Mouse (Mus musculus) mature B cell (primary cell): ENCODE data around the gene Selplg.

ENCODE experiments used
- in situ Hi-C: fragments of 300-500 bp; cut with MboI; formaldehyde crosslinking; loops from 2 replicates; pipeline ENCODE4 v1.14.3; 2019

Selplg gene

DNA sequence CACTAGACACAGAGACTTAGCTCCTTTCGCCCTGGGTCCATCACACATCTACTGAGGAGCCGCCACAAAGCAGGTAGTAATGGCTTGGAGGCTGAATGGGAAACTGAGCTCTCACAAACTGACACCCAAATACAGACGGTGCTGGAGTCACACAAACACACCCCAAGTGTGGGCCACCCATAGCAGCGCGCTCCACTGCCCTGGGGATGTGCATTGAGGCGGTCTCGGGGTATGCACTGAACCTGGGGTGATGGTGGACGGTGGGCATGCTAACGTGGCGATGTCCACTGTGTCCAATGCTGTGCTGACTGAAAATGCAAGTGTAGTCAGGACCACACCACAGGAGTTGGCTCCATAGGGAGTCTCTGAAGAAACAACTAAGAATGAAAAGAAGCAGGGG, 22.7 kb upstream of the Selplg start:
- in situ Hi-C loops, result loop anchor here (10.0 kb wide), 1 partner anchor 90 kb away; no protein-coding TSS in a partner anchor

- in situ Hi-C loops, result loop anchor here (10.0 kb wide), 1 partner anchor 90 kb away; no protein-coding TSS in a partner anchor
Observed at GRCm38 (mm10) chr5:113854494-113854893, 22.1 kb upstream of the Selplg start.

DNA sequence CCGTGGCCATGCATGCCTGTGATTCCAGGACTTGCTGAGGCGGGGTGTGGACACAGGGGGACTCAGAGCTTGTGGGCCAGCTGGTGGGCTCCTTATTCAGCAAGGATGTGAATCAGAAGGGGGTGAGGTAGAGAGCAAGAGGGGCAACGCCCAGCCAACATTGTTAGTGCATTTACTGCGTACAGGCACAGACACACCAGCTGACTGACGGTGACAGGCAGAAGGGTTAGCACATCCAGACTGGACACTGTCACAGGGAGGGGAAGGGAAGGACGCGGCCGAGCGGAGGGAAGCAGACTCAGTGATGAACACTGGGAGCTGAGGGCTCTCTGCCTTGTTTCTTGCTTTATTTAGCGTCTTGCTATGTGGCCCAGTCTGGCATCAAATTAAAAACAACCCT, 21.1 kb upstream of the Selplg start:
- in situ Hi-C loops, result loop anchor here (10.0 kb wide), 1 partner anchor 91 kb away; no protein-coding TSS in a partner anchor

DNA sequence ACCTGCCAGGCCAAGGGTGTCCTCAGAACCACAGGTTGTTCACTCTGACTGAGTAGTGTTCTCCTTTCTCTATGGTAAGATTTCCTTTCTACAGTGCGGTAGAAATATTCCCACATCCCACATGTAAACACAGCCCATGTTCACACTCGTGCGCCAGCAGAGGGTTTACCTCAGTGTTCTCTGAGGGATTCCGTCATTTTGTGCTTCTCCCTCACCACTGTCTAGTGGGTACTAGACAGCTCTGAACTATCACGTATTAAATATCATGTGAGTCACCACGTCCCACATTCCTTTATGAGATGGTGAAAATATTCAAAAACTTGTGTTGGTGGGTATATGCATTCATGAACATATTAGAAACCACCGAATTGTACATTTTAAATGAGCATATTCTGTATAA, 20.0 kb upstream of the Selplg start:
- in situ Hi-C loops, result loop anchor here (10.0 kb wide), 1 partner anchor 92 kb away; no protein-coding TSS in a partner anchor

DNA sequence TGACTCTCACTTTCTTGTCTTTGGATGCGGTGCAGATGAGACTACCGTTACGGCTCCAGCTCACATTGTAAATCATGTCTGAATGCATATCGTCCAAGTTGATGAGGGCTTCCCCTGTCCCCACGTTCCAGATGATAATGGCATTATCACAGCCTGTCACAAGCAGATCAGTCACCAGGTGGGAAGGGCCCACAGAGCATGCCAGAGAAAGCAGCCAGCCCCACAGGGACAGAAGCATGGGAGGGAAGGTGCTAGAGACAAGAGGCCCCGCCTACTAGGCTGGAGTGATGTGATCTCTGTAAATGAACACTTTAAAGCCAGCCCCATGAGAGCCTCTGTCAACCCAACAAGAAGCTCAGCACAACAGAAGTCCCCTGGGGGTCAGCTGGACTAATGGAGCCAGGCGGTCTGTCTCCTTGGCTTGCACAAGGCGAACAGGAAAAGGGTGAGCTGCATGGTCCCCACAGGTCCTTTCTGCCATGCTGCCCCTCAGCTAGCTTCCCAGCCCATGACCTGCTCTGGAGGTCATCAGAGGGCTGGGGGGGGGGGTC, 18.3 kb upstream of the Selplg start:
- in situ Hi-C loops, result loop anchor here (10.0 kb wide), 1 partner anchor 94 kb away; no protein-coding TSS in a partner anchor

GRCm38 (mm10) chr5:113847636-113848035, 15.2 kb upstream of the Selplg start:
- in situ Hi-C loops, result no loop called here

- in situ Hi-C loops, result no loop called here
Observed at GRCm38 (mm10) chr5:113846656-113847055, 14.2 kb upstream of the Selplg start.

DNA sequence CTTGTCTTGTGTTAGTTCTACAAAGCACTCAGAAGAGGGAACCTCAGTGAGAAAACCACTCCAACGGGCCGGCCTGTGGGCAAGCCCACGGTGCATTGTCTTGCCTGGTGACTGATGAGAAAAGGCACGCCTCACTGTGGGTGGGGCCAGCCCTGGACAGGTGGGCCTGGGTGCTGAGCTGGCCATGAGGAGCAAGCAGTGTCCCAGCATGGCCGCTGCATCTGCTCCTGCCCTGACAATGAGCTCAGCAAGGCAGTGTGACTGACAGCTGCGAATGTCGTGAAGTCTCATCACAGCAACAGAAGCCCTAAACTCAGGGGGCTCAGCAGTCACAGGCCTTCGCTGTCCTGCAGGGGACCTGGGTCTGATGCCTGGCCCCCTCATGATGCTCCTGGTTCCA, 13.2 kb upstream of the Selplg start:
- in situ Hi-C loops, result no loop called here

DNA sequence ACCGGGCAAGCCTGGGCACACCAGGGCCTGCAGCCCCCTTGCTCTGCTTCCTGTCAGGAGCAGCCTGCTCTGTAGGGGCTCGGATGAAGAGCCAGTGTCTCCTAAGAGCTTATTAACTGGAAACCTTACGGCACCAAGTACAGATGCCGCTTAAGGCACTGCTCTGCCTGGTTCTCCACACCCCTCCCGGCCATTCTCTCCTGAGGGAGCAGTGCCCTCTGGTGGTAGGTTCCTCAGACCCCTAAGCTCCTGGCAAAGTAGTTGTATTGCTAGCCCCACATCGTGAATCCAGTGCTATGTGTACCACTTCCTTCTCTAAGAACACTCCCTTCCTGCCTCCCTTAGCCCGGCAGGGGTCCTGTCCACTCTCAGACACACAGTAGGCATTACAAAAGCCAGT, 12.3 kb upstream of the Selplg start:
- in situ Hi-C loops, result no loop called here

DNA sequence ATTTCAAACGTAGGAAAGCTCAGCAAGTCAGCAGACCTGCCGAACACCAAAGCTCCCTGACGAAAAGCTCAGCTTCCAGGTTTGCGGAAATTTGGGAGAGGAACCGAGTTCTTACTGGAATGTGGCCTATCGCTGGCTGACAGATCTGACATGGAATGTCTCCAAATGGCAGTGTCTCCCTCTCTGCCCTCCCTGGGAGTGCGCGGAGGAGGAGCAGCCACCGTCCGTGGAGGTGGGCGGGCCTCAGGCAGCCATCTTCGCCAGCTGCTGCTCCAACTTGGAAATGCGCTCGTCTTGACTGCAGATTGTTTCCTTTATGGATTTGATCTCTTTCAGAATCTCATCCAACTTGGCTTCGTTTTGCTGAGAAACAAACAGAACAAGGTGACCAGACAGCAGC, 11.7 kb upstream of the Selplg start:
- in situ Hi-C loops, result no loop called here

GRCm38 (mm10) chr5:113842906-113843305, 10.5 kb upstream of the Selplg start:
- in situ Hi-C loops, result no loop called here

DNA sequence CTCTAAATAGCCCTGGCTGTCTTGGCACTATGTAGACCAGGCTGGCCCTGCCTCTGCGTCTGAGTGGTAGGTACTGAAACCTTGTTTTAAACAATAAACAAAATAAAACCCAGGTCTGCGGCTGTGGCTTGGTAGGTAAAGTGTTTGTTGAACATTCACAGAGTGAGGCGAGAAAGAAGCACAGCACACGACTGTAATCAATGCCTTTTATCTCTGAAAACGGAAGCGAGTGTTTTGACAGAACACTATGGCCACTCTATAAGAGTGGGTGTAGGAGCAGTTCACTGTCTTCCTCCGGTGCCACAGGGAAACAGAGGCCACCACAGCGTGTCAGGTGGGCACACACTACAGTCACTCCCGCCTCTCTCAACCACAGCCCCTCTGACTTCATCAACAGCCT, 9.8 kb upstream of the Selplg start:
- in situ Hi-C loops, result no loop called here

DNA sequence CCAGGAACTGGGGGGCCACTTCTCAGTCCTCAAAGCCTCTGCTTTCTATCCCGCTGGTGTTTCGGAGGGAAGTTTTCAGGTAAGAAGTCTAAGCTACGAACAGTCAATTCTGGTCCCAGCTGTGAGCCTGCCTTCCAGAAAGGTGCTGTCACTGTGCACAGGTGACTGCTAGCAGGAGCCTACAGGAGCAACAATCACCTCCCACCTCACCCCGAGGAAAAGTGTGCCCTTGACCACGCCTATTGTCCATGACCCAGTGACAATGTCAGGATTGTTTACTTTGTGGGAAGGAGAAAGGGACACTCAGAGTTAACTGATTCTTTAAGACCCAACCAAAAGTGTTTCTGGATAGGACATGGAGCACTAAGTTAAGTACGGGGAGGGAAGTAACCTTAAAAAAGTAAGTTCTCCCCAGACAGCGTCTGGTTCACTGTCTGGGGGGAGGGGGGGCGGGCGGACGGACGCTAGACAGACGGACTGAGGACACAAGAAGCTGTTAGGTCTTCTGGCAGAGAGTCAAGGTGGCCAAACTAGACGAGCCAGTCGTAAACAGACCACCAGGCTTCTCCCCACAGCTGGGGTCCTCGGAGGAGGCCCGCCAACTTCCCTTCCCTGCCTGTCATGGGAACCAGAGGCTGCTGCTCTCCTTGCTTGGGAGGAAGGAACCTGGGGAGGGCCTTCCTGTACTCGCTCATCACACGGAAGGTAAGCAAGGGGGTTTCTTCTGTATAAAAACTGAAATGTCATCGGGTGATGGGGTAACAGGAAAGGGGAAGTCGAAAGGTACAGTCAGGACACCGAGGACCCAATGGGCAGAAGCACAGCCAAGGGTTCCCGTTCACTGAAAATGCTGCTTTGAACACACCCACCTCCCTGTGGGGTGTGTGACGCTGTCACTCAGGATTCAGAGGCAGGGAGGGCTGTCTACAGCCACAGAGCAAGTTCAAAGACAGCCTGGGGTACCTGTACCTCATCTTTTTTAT, 9.1 kb upstream of the Selplg start:
- in situ Hi-C loops, result no loop called here

DNA sequence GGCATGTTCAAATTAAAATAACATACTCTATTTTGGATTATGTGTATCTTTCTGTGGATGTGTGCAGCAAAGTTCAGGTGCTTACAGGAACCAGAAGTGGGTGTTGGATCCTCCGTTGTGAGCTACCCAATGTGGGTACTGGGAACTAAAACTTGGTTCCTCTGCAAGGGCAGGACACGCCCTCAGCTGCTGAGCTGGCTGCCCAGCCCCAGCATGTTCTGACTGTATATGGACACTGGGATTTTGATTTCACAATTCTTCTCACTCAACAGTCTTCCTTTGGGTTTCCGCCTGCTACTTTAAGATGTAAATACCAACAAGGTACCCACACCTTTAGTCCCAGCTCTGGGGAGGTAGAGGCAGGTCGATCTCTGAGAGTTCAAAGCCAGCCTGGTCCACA, 8.0 kb upstream of the Selplg start:
- in situ Hi-C loops, result no loop called here

GRCm38 (mm10) chr5:113836961-113837360, 4.5 kb upstream of the Selplg start:
- in situ Hi-C loops, result no loop called here

DNA sequence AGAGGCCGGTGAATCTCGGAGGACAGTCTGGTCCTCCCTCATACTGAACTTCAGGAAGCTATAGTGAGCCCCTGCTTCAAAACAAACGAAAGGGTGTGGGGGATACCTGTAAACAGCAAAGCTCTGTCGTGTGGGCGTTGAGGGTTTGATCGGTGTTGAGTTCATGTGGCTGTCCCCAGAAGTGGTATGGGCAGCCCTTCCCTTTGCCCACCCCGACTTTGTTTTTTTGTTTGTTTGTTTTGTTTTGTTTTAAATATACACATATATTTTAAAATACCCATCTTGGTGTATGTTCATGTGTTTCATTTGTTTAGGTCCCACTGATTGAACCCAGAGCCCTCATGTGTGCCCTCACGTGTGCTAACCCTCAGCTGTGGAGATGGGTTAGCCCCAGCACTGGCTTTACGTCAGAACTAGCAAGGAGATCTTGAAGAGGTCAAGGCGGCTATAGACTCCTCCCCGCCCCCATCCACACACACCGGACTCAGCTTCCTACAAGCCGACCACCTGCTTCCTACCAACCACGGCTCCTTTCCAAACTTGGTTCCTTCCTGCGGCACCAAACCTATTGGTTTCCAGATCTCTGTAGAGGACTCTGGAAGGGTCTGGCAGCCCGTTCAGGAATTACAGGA, 988 bp upstream of the Selplg start:
- in situ Hi-C loops, result no loop called here

DNA sequence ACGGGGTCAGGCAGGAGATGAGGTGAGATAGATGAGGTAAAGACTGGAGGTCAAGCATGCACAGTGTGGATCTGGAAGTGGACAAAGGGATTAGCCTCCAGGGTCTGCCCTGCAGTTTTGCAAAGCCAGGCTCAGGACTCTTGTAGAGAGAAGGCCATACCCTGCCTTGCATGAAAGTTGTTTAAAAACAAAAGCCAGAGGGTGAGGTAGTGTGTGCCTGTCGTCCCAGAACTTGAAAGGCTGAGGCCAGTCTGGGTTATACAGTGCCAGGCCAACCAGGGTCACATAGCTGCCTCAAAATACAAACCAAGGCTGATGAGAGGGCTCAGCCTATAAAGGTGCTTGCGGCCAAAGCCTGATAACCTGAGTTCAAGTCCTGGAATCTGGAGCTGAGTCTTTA, 703 bp downstream of the Selplg start:
- in situ Hi-C loops, result no loop called here

DNA sequence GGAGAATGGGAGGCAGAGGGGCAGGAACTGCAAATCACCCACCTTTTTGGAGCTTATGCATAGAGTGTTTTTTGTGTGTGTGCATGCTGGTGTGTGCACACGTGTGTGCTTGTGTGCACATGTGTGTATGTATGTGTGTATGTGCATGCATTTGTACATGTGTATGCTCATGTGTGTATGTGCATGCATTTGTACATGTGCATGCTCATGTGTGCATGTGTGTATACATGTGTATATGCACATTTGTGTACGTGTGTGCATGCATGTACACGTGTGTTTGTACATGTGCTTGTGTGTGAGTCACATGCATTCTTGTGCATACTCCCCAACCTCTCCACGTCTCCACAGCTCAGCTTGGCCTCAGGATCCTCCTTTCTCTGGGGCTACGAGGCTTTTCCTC, 1.6 kb downstream of the Selplg start:
- in situ Hi-C loops, result no loop called here

DNA sequence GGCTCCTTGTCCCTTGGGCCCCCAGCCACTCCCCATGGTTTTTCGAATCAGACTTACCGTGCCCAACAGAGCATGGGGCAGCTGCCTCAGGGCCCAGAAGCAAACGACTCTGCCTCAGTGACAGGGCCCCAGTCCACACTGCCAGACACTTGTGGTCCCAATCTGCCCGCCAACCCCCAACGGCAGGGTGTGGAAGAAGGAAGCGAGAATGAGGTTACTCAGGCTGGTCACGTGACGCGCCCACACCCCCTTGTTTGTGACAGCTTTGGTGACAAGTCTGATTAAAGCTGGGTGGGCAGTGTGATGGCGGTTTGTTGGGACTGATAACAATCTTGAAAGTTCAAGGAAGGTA, 2.2 kb downstream of the Selplg start:
- in situ Hi-C loops, result no loop called here

DNA sequence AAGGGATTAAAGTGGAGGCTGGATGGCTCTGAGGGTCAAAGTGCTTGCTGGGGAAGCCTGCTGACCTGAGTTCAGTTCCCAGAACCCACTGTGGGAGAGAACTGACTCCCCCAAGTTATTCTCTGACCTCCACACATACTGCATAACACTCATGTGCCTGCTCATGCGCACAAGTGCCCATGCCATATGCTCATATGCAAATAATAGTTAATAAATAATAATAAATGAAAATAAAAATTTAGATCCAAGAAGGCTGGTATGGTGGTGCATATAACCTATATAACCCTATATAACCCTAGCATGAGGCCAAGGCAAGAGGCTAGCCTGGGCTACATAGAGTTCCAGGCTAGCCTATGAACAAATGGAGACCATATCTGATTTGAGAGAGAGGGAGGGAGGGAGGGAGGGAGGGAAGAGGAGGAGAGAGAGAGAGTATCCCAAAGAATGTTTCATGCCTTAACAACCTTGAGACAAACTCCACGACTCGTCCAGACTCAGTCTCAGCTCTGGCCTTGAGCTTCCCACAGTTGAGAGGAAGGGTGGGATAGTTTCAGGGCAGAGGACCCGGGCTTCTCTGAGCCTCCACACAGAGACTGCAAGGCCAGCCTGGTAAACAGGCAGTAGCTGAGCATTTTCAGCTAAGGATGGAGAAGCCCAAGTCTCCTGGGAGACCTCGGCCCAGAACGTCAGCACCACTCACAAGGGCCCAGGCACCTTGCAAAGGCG, 2.7 kb downstream of the Selplg start:
- in situ Hi-C loops, result no loop called here

DNA sequence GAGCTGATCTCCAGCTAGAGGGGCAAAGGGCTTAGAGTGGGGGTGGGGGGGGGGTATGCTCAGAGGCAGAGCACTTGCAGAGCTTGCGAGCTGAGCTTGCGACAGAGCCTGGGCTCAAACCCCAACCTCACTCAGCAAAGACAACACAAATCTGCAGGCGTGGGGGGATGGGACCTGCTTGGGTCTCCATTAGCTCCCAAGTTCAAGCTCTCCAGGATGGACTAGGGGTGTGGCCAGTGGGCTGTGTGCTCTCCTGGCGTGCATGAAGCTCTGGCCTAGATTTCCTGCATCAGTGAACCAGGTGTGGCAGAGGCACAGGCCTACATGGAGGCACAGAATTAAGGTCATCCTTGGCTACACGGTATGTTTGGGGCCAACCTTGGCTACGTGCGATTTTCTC, 4.0 kb downstream of the Selplg start:
- in situ Hi-C loops, result no loop called here

GRCm38 (mm10) chr5:113827991-113828411, 4.4 kb downstream of the Selplg start:
- in situ Hi-C loops, result no loop called here
